Mouse (Mus musculus) kidney, adult 2 months (tissue): ENCODE measurements around the gene Cyp2u1.

ENCODE experiments used
- CTCF ChIP-seq: fragments of 200-500 bp; conservative IDR thresholded peaks from 2 replicates; pipeline ENCODE4 v1.5.1; 2011; ENCODE audit warnings: low read depth, mild to moderate bottlenecking, control low read depth, low read length, moderate library complexity, mixed read lengths; ENCODE audit not compliant: insufficient read depth, insufficient read length
- POLR2A ChIP-seq: fragments of 200-500 bp; IDR thresholded peaks from one replicate; pipeline ENCODE4 v1.6.1; 2011; ENCODE audit warnings: low read depth, low read length, control low read depth

GRCm38 (mm10) chr3:131315957-131316510 is 13.0 kb upstream of the Cyp2u1 start:
- no peak for TF ChIP-seq CTCF
- TF ChIP-seq POLR2A: no peak
